Mouse (Mus musculus): ENCODE data around the gene Gucy1b2.

Gucy1b2 gene

GRCm38 (mm10) chr14:62443840-62444430 lies 12.2 kb downstream of the Gucy1b2 start:
- DNase-seq, result no peak

DNA sequence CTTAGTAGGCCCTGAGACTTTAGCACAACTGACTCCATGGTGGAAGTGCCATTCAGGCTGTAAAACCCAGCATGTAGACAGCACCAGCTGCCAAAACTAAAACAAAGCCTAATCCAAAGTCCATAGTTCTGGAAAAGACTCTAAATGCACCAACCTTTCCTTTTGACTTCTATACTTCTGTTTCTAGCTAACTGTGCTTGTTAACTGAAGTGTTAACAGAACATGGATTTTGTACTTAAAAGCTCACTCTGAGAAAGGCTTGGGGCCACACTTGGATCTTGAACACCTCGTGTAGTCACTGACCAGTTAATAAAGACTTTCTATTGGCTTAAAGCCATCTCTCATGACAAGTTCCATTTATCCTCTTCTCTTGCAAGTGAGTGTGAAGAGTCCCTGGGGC lies 13.1 kb downstream of the Gucy1b2 start:
- DNase-seq, result no peak

DNA sequence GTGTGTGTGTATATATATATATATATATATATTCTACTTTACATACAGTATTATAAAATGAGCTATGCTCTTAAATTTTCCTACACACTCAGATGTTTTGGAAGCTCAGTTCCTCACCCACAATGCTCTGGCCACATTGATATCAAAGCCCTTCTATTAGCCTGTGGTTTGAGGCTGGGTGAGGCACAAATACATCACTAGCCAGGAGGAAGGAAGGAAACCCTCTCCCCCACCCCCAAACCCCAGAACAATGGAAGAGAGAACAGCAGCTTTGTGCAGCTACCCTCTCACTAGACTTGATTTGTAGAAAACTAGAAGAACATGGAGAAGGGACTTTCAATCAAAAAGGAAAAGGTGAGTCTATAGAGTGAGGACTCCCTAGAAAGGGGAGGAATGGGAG lies 16.1 kb downstream of the Gucy1b2 start:
- no peak for DNase-seq

DNA sequence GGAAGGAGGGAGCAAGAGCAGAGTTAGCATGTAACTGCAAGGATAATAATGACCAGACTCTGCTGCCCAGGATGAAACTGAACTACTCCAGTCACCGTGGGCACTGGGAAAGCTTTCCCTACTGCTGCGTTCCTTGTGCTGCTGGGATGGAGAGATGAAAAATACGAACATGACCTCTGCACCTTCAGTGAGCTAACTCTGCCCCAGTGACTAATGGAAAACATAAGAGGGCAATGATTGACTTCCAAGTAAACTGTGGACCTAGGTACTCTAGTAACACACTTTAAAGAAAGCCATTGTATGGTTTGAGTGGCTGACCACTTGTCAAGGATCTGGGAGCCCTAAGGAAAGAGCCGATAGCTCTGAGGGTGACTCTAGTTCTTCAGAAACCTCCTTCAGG lies 17.9 kb downstream of the Gucy1b2 start:
- DNase-seq, result no peak

DNA sequence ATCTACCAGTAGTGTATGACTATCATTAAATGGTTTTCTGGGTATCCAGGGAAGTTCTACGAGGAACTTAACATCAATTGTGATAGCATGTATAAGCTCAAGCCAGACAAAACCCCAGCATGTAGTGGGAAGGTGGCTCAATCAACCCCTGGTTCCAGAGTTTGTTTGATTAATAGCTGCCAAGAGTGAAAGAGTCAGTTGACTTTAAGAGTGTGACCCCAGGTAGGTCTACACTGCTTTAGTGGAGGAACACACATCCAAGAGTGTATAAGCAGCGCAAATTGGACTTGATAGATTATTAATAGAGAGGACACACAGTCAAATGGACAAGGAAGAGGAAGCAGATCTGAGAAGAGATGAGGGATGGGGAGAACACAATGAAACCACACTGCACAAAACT lies 18.3 kb downstream of the Gucy1b2 start:
- DNase-seq, result no peak

DNA sequence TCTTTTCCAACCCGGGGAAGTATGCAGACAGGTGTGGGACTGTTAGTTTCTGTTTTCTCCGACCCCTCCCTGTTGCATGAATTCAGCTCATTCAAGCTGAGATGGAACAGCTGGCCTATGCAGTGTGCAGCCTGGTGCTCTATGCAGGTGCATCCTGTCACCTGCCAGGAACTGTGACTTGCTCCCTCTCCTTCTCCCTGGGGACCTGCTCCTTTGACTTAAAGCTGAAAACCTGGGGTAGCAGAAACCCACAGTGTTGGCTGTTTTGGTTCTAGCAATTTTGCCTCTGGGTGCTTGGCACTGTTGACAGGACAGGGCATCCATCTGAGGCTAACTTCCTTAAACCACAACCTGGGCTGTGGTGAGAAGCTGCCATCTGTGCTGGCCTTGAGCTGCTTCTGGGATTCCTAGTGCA lies 30.8 kb downstream of the Gucy1b2 start:
- DNase-seq, result no peak

DNA sequence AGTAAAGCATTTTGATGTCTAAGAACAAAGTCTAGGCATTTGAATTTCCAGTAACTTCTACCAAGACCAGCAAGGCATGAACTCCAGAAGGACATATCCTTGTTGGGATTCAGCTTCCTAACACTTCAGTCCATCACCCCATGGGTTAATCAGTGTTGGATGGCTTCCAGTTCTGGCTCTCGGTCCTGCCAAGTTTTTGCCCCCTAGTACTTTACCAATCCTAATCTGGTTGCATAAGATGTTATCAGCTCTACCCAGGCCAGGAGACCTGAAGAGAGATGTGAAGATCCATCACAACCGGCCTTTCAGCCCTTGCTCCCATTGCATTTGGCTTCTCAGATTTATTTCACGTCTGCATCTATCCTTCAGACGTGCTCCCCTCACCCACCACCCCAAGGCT lies 33.8 kb downstream of the Gucy1b2 start:
- DNase-seq, result no peak

DNA sequence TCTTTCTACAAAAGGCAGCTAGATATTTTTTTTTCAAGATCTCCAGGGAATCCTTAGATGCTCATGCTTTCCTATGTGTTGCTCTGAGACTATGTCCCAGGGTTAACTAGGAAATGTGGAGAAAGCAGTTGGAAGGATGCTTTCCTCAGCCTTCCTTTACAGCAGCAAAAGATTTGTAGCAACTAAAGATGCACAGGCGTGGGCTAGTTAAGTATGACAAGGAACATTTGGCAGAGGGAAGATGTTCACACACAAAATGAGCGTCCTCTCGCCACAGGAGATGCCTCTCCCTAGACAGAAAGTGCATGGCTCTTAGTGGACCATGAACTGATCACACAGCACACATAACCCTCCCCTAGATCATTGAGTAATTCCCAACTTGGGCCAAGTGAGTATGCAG lies 38.6 kb downstream of the Gucy1b2 start:
- no peak for DNase-seq

DNA sequence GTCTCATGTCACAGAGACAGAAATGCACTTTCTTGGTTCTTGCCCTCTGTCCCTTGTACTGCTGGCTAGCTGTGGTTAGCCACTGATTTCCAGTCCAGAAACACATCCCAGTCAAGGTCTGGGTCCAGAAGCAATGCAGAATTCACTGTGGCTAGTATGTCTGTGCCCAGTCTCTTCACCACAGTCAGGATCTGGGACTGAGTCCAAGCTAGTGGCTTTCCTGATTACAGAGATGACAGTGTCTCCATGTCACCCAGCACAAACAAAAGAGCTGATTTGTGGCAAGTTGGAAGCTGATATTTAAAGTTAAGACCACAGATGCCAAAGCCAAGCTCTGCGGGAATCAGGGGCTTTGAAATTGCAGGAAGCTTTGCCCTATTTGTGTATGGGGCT lies 39.4 kb downstream of the Gucy1b2 start:
- DNase-seq, result peak; percentile 59

- DNase-seq, result no peak
Measured at GRCm38 (mm10) chr14:62416007-62416741, 39.9 kb downstream of the Gucy1b2 start.

- DNase-seq, result no peak
Measured at GRCm38 (mm10) chr14:62395346-62395745, 60.7 kb downstream of the Gucy1b2 start.

- no peak for DNase-seq
Measured at GRCm38 (mm10) chr14:62392754-62393153, 63.3 kb downstream of the Gucy1b2 start.

- no peak for DNase-seq
Measured at GRCm38 (mm10) chr14:62389729-62390536, 66.2 kb downstream of the Gucy1b2 start.

- no peak for DNase-seq
Measured at GRCm38 (mm10) chr14:62389064-62389728, 66.9 kb downstream of the Gucy1b2 start.

DNA sequence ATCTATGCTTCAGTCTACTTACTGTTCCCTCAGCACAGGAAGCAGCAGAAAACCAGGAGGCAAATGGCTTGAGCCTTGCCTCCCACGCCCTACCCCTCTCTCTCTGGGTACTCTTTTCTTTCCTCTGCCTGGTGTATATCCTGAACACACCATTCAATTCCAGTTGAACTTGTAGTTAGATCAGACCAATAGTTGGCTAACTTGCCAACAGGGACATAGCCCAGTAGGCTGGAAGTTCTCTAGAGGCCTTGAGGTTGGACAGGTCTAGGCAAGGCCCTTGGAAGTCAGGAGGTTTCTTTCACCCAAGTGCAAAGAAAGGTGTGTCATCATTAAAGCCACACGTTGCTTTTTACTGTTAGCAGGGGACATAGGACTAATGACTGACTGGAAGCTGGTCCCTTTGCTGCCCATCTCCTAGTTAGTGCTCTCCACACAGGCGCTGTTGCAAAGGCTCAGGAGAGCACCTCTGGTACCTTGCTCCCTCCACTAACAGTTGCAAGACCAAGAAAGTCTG lies 72.2 kb downstream of the Gucy1b2 start:
- DNase-seq, result no peak

GRCm38 (mm10) chr14:62383109-62383508 lies 73.0 kb downstream of the Gucy1b2 start:
- no peak for DNase-seq

GRCm38 (mm10) chr14:62380606-62381005 lies 75.5 kb downstream of the Gucy1b2 start:
- DNase-seq, result no peak

DNA sequence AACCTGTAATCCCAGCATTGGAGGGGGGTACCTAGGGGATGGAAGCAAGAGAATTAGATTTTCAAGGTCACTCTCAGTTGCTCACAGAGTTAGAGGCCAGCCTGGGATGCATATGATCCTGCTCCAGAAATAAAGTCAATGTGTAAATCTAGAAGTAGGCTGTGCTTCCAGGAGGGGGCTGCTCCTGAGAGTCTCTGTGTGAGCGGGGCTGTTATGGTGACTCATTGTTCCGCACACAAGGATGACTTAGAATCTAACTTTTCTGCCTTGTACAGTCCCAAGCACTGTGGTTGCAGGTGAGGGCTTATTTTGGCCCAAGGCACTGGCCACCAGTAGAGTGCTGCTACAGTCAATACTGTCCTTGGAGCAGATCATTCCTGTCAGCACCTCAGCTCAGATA lies 76.7 kb downstream of the Gucy1b2 start:
- DNase-seq, result no peak

DNA sequence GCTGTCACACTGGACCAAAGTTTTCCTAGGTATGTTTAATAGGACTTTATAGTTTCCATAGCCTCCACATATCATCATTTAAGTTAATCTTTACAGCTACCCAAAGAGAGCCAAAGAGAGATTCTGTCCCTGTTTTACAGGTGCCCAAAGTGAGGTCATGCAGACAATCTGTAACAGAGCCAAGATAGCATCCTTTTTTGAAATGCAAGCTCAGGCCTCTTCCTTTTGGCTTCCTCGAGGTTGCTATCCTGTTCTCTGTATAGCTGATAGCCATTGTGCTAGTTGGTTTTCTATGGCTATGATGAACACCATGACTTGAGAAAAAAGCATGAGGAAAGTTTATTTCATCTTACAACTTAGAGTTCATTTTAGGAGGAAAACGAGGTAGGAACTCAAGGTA lies 80.0 kb downstream of the Gucy1b2 start:
- no peak for DNase-seq

DNA sequence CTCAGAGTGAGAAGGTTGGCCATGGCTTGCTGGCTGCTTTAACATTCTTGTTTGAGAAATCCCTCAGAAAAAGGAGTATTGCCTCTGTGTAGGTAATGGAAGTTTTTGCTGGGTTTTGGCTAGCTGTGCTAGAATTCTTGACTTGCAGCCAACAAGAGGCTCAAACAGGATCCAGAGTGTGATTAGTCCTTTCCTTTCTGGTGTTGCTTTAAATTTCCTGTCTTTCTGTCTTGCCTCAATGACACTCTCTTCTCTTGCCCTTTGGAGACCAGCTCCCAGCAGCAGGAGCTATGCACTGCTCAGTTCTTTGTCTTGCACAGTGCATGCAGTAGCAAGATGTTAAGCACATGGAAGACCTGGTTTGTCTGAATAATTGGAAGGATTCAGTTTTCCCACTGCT lies 80.4 kb downstream of the Gucy1b2 start:
- peak; percentile 59 for DNase-seq

DNA sequence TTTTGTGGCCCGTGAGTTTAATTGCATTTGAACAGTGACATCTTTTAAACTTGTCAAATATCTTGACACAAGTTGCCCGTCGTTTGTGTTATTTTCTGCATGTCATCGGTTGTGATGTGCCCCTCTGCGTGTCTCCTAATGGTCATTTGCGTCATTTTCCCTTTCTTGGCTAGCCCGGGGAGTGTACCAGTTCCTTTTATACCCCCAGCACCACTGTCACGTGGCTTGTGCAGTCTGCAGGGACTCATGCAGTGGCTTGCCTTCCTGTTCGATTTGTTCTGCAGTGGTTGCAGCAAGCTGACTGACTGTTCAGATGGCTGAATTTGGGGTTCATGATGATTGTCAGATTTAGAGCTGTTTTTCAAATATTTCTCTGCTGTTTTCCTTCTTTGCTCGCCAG lies 82.1 kb downstream of the Gucy1b2 start:
- DNase-seq, result no peak

DNA sequence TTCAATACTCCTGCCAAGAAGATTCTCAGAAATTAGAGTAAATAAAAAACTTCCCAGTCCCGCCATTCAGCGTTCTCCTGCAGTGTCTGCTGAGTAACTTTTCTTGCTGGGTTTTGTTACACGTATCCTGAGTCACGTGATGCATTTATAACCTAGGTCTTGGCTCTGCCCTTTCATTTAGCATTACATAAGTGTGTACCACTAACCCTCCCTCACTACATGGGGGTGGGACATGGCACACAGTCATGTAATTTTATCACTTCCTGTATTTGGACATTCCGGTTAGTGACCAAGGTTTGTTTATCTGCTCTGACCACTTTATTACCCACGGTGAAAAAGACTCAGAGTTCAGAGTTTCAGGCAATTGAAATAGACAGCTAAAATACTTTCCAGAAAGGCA lies 85.3 kb downstream of the Gucy1b2 start:
- DNase-seq, result peak; percentile 88

DNA sequence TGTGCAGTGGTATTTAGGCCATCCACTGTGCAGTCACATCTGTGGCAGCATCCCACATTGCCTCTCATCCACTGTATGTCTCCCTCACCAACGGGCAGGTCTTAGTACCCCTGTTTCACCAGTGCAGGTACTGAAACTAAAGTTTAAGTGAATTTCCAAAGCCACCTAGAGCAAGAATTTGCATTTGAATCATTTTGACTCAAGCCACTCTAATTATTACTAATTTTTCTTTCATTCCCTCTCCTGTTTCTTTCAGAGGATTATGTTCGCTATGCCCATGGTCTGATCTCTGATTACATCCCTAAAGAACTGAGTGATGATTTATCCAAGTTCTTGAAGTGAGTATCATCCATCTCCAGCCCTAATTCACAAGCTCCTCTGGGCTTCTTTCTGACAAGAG lies 92.3 kb downstream of the Gucy1b2 start:
- no peak for DNase-seq
